Mouse (Mus musculus) thymus, postnatal 4 days (tissue): Measurements from ENCODE around the gene Sec61a1.

Experiments
- DNase-seq: peaks from one replicate; pipeline ENCODE4 v3.0.0; 2021

The Sec61a1 gene

DNA sequence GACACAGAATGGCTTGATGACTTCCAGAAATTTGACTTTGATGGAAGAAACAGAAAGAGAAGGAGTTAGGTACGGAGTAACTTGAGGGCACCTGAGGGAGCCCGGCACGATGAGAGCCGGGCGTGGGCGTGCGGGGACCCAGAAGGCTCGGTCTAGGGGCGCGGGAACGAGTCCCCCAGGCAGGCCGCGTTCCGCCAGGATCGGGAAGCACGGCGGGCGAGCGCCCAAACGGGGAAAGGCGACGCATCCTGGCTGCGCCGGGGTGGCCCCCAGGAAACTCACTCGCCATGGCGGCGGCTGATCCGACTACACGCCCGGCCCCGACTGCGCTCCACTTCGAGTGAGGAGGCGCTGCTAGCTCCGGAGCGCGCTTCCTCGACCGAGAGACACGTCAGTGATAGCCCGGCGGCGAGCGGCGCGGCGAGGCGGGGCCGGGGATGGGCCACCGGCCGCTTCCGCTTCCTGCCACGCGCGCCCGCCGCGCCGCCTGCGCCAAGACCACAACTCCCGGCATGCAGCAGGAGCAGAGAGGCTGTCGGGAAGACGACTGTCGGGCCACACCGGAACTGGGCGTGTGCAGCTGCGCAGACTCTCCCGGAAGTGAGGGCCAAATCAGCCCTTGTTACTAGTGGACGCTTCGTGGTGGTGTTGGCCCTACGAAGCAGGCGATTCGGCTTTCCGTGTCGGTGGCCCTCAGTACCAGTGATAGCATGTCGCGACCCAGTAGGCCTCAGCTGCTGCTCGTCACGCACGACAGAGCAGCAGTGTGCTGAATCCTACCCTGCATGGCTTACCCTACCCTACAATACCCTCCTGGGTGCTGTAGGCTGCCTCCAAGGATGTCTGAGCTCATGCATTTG lies at the start of gene Sec61a1:
Gene Sec61a1, minus strand, starts transcription at position 502 of the 860 bp plus-strand sequence.
- peak; percentile 94 for DNase-seq

GRCm38 (mm10) chr6:88566676-88567075 lies 48.0 kb upstream of the Sec61a1 start:
- DNase-seq = no peak

DNA sequence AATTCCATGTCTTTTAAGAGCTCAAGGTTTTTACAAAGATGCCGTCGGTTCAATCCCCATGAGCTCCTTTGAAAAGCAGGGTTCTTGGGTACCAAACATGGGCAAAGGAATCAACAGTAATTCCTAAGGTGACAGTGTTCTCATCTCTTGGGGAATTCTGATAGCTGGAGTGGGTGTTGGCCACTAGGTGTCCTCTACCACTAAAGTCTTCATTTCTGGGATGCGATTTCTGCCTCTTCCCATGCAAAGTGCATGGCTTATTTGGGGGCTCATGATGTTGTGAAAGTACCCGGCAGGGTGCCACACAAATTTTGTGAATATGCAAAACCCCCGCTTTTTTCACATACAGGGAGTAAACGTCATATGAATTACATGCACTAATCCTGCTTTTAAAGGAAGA lies 46.3 kb upstream of the Sec61a1 start:
- no peak for DNase-seq

- no peak for DNase-seq
Observed at GRCm38 (mm10) chr6:88560156-88560555, 41.5 kb upstream of the Sec61a1 start.

DNA sequence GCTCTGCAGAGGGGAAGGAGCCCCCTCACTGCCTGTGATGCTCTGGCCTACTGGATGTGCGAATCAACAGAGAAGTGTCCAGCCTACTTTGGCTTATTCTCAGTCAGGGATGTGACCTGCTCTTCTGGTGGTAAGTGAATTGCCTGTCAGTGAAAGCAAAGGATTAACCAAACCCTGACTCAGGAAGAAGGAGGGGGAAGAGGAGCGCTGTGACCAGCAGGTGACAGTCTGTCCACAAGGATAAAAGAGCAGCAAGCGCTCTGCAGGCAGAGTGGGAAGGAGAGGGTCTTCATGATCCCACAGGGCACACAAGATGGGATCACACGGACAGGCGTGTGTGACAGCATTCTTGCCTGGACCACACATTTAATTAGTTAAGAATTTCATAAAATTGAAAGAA lies 41.0 kb upstream of the Sec61a1 start:
- no peak for DNase-seq

GRCm38 (mm10) chr6:88558076-88558475 lies 39.4 kb upstream of the Sec61a1 start:
- no peak for DNase-seq

DNA sequence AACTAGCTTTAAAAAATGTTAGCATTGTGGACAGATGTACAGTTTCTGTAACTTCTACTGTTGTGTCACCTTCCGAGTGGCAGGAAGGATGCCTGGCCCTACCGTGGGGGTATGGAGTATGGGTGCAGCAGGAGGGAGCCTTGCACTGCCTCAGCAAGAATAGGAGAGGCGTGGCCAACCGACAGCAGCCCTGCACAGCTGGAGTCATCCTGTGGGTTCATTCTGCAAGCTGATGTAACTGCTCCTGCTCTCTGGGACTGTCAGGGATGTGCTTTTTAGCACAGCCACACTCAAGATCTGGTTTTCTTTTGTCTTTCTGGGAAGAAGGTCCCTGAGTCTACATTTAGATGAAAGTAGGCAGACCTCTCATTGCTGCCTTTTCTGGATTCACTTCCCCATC lies 38.8 kb upstream of the Sec61a1 start:
- DNase-seq = no peak

DNA sequence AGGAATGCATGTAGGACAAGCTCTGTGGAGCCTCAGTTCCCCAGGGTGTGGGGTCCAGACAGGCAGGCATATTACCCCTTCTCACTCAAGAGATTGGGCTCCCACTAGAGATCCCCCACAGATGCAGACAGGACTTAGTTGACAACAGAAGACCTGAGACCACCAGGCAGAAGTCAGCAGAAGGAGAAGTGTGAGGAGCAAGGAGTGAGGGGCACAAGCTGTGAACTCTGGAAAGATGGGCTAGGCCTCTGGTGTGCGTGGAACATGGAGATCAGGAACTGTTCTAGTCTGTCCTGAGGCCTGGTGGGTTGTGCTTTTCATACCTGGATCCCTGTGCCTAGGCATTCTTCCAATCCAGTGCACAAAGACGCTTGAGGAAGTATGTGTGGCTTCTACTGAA lies 31.2 kb upstream of the Sec61a1 start:
- no peak for DNase-seq

DNA sequence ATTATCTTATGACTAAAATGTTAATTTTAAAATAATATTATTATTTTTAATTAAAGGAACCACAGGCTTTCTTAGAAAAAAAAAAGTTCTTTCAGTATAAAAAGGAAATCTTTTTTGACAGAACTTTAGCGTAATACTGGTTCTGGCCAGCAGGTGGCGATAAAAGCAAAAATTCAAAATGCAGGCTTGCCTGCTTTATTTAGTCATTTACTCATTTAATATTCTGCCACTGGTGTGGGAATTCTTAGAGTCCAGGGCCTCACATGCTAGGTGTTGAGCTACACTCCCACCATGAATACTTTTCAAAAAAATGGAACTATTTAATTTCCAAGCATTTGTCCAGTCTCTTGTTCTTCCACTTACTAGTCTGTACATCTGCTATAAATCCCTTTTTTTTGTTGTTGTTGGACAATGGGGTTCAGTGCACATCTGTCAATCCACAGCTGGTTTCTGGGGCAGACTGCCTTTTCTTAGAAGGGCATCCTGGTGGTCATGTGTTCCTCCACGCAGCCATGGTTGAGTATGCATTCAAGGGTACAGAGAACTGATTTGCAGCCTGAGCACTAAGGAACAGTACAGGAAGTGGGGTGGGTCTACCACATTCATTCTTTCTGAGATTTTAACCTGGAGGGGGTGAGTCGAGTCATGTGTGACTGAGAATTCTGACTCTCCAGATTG lies 30.6 kb upstream of the Sec61a1 start:
- peak; percentile 76 for DNase-seq

GRCm38 (mm10) chr6:88548405-88549049 lies 29.8 kb upstream of the Sec61a1 start:
- no peak for DNase-seq

DNA sequence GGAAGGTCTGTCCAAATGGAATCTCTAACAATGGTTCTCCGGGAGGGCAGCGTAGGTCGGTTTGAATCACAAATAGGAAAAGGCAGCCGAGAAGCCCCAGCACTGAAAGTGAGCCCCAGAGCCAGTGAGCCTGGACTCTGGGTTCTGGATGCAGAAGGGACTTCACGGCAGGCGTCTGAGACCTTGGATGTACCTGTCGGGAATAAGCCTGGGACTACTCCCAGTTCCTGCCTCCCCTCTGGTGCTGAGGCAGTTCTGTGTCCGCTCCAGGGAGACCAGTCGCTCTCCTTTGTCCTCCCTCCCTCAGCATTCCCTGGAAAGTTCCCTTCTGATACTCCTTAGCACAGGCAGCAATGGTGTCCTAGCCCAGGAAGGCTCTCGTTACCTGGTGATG lies 26.7 kb upstream of the Sec61a1 start:
- DNase-seq = no peak

GRCm38 (mm10) chr6:88544644-88545396 lies 26.1 kb upstream of the Sec61a1 start:
- no peak for DNase-seq

GRCm38 (mm10) chr6:88544241-88544640 lies 25.5 kb upstream of the Sec61a1 start:
- no peak for DNase-seq

DNA sequence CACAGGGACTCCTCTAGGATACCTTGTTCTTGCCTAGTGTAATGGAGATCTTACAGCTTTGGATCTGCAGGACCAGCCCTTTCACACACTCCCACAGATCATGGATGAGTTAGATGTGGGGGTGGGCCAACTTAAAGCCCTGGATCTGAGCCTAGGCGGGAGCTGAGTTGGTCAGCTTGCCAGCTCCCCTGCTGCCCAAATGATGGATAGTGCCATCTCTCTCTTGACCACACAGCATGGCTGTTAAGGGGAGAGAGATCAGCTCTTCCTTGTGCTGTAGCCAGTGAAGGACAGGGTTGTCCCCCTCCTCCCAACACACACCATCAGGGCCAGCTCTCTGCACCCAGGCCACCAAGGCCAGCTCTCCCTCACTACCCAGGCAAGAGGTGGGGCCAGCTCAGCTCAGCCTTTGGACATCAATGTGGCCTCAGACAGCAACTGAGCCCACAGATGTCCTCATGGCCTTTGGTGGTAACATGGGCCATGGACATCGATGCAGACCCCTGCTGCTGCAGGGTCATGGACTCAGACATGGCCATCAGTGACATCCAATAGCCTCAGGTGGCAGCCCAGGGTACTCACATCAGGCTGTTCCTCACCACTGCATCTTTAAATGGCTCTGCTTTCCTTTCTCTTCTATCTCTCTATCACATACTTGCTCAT lies 21.5 kb upstream of the Sec61a1 start:
- no peak for DNase-seq

GRCm38 (mm10) chr6:88530306-88530705 lies 11.6 kb upstream of the Sec61a1 start:
- no peak for DNase-seq

DNA sequence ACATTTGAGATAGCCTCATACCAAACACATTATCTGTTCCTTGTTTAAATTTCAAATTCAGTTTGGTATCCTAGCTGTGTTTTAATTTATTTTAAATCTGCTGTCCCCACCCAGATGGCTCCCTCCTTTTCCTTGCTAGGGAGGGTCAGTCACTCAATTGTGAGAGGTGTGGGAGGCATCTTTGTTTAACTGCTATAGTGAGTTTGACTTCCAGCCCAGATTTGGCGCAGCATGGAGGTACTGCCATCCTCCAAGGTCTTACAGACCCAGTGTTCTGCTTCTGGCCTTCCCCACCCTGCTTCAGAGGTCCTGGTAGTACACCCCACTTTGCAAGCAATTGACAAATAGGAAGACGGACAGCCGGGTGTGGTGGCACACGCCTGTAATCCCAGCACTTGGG lies 5.4 kb upstream of the Sec61a1 start:
- no peak for DNase-seq

GRCm38 (mm10) chr6:88523451-88523850 lies 4.7 kb upstream of the Sec61a1 start:
- DNase-seq = no peak

- no peak for DNase-seq
Observed at GRCm38 (mm10) chr6:88523043-88523442, 4.3 kb upstream of the Sec61a1 start.

GRCm38 (mm10) chr6:88522606-88523005 lies 3.9 kb upstream of the Sec61a1 start:
- DNase-seq = no peak

DNA sequence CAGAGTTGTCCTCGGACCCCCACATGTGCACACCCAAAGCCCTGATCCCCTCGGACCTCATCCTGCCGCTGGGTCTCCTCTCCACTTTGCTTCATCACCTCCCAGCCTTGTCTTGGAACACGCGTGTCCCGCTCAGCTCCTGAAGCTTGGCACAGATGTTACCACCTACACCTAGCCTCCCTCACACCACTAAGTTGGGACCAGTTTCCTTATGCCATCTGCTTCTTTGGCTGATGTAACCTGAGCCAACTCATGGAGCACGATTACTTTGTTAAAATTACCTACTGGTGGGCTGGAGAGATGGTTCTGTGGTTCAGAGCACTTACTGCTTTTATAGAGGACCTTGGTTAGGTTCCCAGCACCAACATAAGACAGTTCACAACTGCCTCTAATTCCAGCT lies 3.1 kb upstream of the Sec61a1 start:
- DNase-seq = no peak

- no peak for DNase-seq
Observed at GRCm38 (mm10) chr6:88517701-88518403, 853 bp downstream of the Sec61a1 start.

GRCm38 (mm10) chr6:88516667-88517066 lies 2.0 kb downstream of the Sec61a1 start:
- peak; percentile 5 for DNase-seq
